Mouse (Mus musculus) cerebellum, adult (tissue): Measurements from ENCODE around the gene Kmt2a.

ENCODE experiments used
- ATAC-seq: cut with Nextera tagmentation; 2 replicates; pipeline ENCODE4 v1.9.2; 2017; ENCODE audit warnings: mild to moderate bottlenecking, moderate library complexity, mixed read lengths; ENCODE audit not compliant: insufficient number of reproducible peaks, low FRiP score, low TSS enrichment

The Kmt2a gene

GRCm38 (mm10) chr9:44881221-44881871, at the start of gene Kmt2a:
Kmt2a (minus strand) TSS chr9:44881296.
- peak; percentile 51 for ATAC-seq

GRCm38 (mm10) chr9:44921543-44921942, 40.4 kb upstream of the Kmt2a start:
- no peak for ATAC-seq

- peak; percentile 76; the same call in 1 of the 2 replicates for ATAC-seq
Measured at GRCm38 (mm10) chr9:44921123-44921468, 40.0 kb upstream of the Kmt2a start.

- peak; percentile 85; the same call in 1 of the 2 replicates for ATAC-seq
Measured at GRCm38 (mm10) chr9:44920374-44921122, 39.5 kb upstream of the Kmt2a start, which contains the start of gene Atp5l. Atp5l (minus strand) TSS chr9:44920742.

- ATAC-seq, result no peak
Measured at GRCm38 (mm10) chr9:44919606-44920005, 38.5 kb upstream of the Kmt2a start.

- no peak for ATAC-seq
Measured at GRCm38 (mm10) chr9:44916196-44916595, 35.1 kb upstream of the Kmt2a start.

GRCm38 (mm10) chr9:44914706-44915105, 33.6 kb upstream of the Kmt2a start:
- ATAC-seq, result no peak

GRCm38 (mm10) chr9:44911365-44911764, 30.3 kb upstream of the Kmt2a start:
- ATAC-seq, result no peak

GRCm38 (mm10) chr9:44905620-44906019, 24.5 kb upstream of the Kmt2a start:
- peak; percentile 43; the same call in 1 of the 2 replicates for ATAC-seq

GRCm38 (mm10) chr9:44904964-44905363, 23.9 kb upstream of the Kmt2a start:
- ATAC-seq, result peak; percentile 89

- ATAC-seq, result no peak
Measured at GRCm38 (mm10) chr9:44903856-44904255, 22.8 kb upstream of the Kmt2a start.

- ATAC-seq, result no peak
Measured at GRCm38 (mm10) chr9:44900402-44900801, 19.3 kb upstream of the Kmt2a start.

GRCm38 (mm10) chr9:44899716-44900115, 18.6 kb upstream of the Kmt2a start:
- no peak for ATAC-seq

- no peak for ATAC-seq
Measured at GRCm38 (mm10) chr9:44897024-44897423, 15.9 kb upstream of the Kmt2a start.

GRCm38 (mm10) chr9:44892664-44893063, 11.6 kb upstream of the Kmt2a start:
- ATAC-seq, result no peak

GRCm38 (mm10) chr9:44891210-44891609, 10.1 kb upstream of the Kmt2a start:
- ATAC-seq, result no peak

GRCm38 (mm10) chr9:44890122-44890521, 9.0 kb upstream of the Kmt2a start:
- no peak for ATAC-seq

GRCm38 (mm10) chr9:44888114-44888624, 7.1 kb upstream of the Kmt2a start:
- no peak for ATAC-seq

- ATAC-seq, result no peak
Measured at GRCm38 (mm10) chr9:44882981-44883569, 2.0 kb upstream of the Kmt2a start.

GRCm38 (mm10) chr9:44882436-44882980, 1.4 kb upstream of the Kmt2a start:
- ATAC-seq, result peak; percentile 12; the same call in 1 of the 2 replicates

GRCm38 (mm10) chr9:44881941-44882435, 892 bp upstream of the Kmt2a start:
- ATAC-seq, result peak; percentile 46; the same call in 1 of the 2 replicates
